Mouse (Mus musculus) A20 (cell line): ENCODE measurements around the gene Olfr912.

ENCODE experiments used
- DNase-seq: peaks from one replicate; pipeline ENCODE4 v3.0.0-alpha.2; 2011; ENCODE audit warnings: low read depth, low spot score

The Olfr912 gene

DNA sequence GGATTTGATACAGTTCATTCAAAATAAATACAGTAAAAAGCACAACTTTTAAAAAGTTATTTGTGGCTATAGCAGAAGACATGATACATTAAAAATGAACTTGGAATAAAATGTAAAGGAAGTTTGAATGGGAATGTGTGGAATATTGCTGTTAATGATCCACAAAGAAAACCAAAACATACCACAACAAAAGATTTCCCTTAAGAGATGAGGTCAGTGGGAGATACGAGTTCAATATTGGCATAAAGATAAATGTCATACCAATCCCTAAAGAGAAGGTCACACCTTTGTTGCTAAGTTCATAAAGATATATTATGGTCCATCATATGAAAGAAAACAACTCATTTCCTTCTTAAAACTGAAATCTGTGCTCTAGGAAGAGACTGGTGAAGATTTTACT lies at the start of gene Olfr912:
TSS of gene Olfr912 (plus strand) at position 301 of the 400 bp plus-strand sequence.
- DNase-seq, result no peak

DNA sequence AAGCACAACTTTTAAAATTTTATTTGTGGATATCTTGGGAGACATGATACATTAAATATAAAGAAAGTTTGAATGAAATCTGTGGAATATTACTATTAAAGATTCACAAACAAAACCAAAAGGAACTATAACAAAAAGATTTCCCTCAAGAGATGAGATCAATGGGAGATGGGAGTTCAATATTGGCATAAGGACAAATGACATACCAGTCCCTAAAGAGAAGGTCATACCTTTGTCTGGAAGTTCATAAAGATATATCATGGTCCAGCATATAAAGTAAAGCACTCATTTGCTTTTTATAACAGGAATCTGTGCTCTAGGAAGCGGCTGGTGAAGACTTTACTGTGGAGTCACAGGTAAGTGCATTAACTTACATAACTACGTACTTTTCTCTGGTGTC lies 42.4 kb upstream of the Olfr912 start, which contains the start of gene Olfr910:
TSS of gene Olfr910 (plus strand) at position 301 of the 400 bp plus-strand sequence.
- DNase-seq, result no peak

DNA sequence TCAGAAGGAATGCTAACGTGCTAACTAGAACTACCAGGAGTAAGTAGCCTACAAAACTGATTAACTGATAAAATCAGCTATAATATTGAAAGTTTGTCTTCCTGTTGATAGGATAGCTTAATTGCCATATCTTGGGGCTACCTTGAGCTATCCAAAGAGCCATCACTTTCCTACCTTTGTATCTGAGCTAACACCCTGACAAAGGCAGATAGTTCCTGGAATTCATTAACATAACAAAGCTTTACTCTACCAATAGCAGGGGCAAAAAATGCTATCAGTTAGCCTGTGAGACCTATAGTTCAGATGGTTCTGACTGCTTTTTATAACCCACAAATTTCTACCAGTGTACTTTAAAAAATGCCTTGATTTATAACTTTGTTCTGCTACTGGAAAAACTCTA lies 11.1 kb downstream of the Olfr912 start:
- no peak for DNase-seq

DNA sequence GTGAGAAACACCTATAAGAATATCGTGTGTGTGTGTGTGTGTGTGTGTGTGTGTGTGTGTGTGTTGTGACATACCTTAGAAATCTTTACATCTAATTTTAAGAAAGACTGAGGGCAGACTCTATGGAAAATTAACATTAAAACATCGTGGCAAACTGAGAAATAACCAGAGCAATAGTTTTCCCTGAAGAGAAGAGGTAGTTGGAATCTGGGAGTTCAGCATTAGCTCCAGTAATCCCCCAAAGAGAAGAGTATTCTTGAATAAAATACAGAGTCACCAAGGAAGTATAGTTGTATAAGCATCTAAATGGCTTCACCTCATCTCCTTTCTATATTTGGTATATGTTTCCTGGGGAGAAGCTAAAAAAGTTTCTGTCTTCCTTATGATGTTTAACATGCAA lies 12.5 kb downstream of the Olfr912 start, which contains the start of gene Olfr913:
TSS of gene Olfr913 (plus strand) at position 301 of the 400 bp plus-strand sequence.
- DNase-seq, result no peak

DNA sequence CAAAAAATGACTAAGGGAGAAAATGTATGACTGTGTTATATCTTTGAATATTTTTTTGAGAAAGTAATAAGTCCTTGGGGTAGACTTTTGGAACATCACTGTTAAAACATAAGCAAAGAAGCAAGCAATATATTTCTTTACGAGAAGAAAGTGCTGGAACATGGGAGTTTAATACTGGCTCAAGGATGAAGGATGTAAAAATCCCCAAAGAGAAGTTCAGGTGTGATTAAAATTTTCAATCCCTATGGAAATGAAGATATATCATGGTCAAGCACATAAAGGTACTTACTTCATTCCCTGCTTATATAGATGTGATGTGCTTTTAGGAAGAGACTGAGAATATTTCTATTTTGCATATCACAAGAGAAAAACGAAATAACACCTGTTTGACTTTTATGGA lies 24.8 kb downstream of the Olfr912 start, which contains the start of gene Olfr914:
TSS of gene Olfr914 (plus strand) at position 301 of the 400 bp plus-strand sequence.
- DNase-seq, result no peak

DNA sequence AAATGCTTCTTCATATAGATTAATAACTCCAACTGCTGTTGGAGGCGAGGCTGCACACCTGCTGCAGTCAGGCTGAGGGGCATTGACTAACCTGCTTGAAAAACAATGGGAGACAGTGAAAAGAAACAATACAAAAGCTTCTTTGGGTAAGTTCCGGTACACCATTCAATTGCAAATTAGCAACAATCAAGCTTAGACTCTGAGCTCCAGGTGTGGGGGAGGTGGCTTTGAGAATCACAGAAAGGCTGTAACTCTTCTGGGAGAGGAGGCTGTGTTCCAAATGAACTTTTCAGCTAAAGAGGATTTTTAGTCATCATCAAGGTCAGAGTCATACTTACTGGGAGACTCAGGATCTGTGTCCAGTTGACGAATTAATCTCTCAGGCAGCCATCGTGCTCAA lies 52.4 kb downstream of the Olfr912 start:
- DNase-seq, result no peak
